Mouse (Mus musculus) embryo, embryonic 10.5 days (tissue): ENCODE data around the gene Ckap5.

ENCODE experiments used
- DNase-seq: peaks from one replicate; pipeline ENCODE4 v3.0.0-alpha.2; 2015; ENCODE audit warnings: low spot score

The Ckap5 gene

GRCm38 (mm10) chr2:91652863-91653262, 126.3 kb downstream of the Ckap5 start:
- peak; percentile 15 for DNase-seq

- no peak for DNase-seq
Observed at GRCm38 (mm10) chr2:91655388-91655787, 128.8 kb downstream of the Ckap5 start.

GRCm38 (mm10) chr2:91655827-91656226, 129.3 kb downstream of the Ckap5 start:
- DNase-seq: no peak

GRCm38 (mm10) chr2:91656774-91657173, 130.2 kb downstream of the Ckap5 start:
- no peak for DNase-seq

DNA sequence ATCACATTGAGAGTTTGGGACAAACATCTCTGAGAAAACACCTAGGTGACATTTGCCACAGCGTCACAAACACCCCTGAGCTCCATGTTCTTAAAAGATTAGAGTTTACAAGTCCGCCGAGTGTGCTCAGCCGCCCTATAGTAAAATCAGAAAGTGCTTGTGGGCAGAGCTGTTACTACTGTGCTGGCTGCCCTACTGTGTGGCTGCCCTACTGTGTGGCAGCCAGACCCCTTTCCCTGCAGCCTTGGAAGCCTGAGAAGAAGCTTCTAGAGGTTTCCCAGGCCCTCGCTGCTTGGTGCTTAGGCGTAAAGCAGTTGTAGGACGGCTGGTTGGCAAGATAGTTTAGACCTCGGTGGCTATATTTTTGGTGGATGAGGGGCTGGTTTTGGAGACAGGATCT, 133.1 kb downstream of the Ckap5 start:
- no peak for DNase-seq

DNA sequence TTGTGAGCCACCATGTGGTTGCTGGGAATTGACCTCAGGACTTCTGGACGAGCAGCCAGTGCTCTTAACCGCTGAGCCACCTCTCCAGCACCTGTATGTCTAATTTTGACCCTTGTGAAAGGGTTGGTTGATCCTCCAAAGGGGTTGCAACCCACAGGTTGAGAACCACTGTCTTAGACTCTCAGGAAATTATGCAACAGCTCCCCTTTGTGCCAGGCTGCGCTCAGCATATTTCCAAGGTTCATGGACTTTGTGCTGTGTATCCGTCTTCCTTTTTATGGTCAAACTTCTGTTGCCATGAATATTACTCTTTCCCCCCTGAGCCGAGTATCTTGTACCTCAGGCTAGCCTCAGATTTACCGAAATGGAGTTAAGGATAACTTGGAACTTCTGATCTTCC, 134.4 kb downstream of the Ckap5 start:
- DNase-seq: no peak

- DNase-seq: no peak
Observed at GRCm38 (mm10) chr2:91664780-91665179, 138.2 kb downstream of the Ckap5 start.

- no peak for DNase-seq
Observed at GRCm38 (mm10) chr2:91666386-91666910, 139.9 kb downstream of the Ckap5 start.

DNA sequence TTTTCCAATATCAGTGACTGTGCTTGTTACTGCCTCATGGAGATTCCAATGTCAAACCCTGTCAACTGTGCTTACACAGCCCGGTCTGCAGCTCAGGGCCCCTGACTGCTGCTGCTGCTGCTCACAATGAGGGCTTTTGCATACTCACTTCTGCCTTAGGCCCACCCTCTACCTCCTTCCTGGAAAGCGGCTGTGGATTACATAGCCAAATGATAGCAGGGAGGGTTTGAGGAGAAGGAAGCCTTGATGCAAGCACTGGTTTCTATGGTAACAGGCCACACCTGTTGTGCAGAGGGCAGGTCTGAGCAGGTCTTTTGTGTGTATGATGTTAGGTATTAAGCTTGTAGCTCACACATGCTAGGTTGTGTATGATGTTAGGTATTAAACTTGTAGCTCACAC, 141.2 kb downstream of the Ckap5 start:
- no peak for DNase-seq

DNA sequence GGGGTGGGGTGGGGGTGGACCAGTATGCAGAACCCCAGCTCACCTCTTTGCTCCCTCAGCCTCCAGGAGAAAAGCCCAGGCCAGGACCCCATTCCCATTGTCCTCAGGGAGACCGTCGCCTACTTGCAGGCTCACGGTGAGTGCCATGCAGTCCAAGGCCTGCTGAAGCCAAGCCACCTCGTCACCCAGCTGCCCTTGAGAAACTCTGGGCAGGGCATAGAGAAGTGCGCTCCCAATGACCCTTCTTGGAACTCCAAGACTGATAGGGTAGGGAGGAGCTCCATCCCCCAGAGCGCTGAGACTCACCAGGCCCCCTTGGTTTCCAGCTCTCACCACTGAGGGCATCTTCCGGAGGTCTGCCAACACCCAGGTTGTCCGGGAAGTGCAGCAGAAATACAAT, 142.8 kb downstream of the Ckap5 start:
- no peak for DNase-seq

GRCm38 (mm10) chr2:91670038-91670437, 143.5 kb downstream of the Ckap5 start:
- DNase-seq: no peak
